ENCODE assay signal across 22 mouse cellular contexts in genomic region chr1:84362709-84363617, GRCm38 (mm10). TPM values are rescaled to one million over a fixed set of nuclear protein-coding genes. Genes with fewer than 3 reads are reported as not detected.
DNase-seq lines count a peak whose midpoint lies in the region; ATAC-seq and TF ChIP-seq lines count a peak whose summit lies in the region.
"Had no signal": no experiment of that assay in that cellular context is flagged by ENCODE, and none has a peak within 500 bp of the region (broad histone marks: within the 10 kb centered on the region; RNA-seq: fewer than 3 reads in every experiment).

No protein-coding gene starts in this region.

- no peak overlapping the region for H3K9ac ChIP-seq in kidney, embryonic 15.5 days
- no peak overlapping the region for H3K9ac ChIP-seq in intestine, embryonic 15.5 days
- H3K9ac ChIP-seq: forebrain, postnatal 0 days; heart, embryonic 13.5 days; limb, embryonic 12.5 days; liver, embryonic 13.5 days; neural tube, embryonic 12.5 days had no signal

- no peaks in the 10 kb centered on the region for H3K9me3 ChIP-seq in kidney, embryonic 15.5 days (replicated peaks)
- H3K9me3 ChIP-seq in intestine, embryonic 15.5 days: no peaks in the 10 kb centered on the region
- H3K9me3 ChIP-seq: forebrain, embryonic 10.5 days; heart, embryonic 13.5 days; limb, embryonic 12.5 days; liver, embryonic 13.5 days; neural tube, embryonic 12.5 days had no signal

- CTCF ChIA-PET in Patski (lab: Charles Lee): interaction anchor here (0.7 to 2.1 kb wide), 5 partner anchors 19 to 219 kb away, joined by 3 to 7 read pairs (median 4); no protein-coding TSS in a partner anchor

- H3K27me3 ChIP-seq in kidney, embryonic 15.5 days: no peaks in the 10 kb centered on the region
- H3K27me3 ChIP-seq in Patski: peaks cover 3% of the 10 kb centered on the region
- H3K27me3 ChIP-seq in intestine, embryonic 15.5 days (replicated peaks): no peaks in the 10 kb centered on the region
- H3K27me3 ChIP-seq: heart, embryonic 13.5 days; limb, embryonic 12.5 days; liver, embryonic 13.5 days; neural tube, embryonic 12.5 days had no signal

- H3K27ac ChIP-seq in kidney, embryonic 15.5 days: peak overlapping the region; percentile 41; the same call in 1 of the 2 replicates
- peak overlapping the region; percentile 19; the same call in 1 of the 2 replicates for H3K27ac ChIP-seq in intestine, embryonic 15.5 days
- H3K27ac ChIP-seq: forebrain, embryonic 10.5 days; heart, embryonic 13.5 days; limb, embryonic 12.5 days; liver, embryonic 13.5 days; neural tube, embryonic 12.5 days had no signal

- TF ChIP-seq CTCF in Patski (IDR thresholded peaks at IDR 0.05): no peak

- POLR2A ChIA-PET in Patski (lab: Charles Lee): no interaction called here

- H3K4me2 ChIP-seq in kidney, embryonic 15.5 days: no peak overlapping the region
- no peak overlapping the region for H3K4me2 ChIP-seq in intestine, embryonic 15.5 days (replicated peaks)
- H3K4me2 ChIP-seq: heart, embryonic 13.5 days; limb, embryonic 12.5 days; liver, embryonic 13.5 days; neural tube, embryonic 12.5 days had no signal

- in situ Hi-C loops in Patski (cut with MboI; ENCODE audit: low pct_unique_long_range_greater_than_20kb): no loop called here

- 0 out of 2 replicates have a peak, but pooled peaks have one; percentile 9 for ATAC-seq in kidney, embryonic 15.5 days (replicated peaks; ENCODE audit: low FRiP score)
- peak; percentile 18 for ATAC-seq in Patski
- peak; percentile 60 for ATAC-seq in intestine, embryonic 15.5 days
- ATAC-seq in monocyte, adult 5-6 weeks (replicated peaks; ENCODE audit: insufficient number of reproducible peaks, low FRiP score, low TSS enrichment, poor library complexity, severe bottlenecking): peak; percentile 57; the same call in 1 of the 2 replicates
- ATAC-seq: forebrain, postnatal 0 days; hindbrain, embryonic 16.5 days had no signal

- no peak overlapping the region for H3K4me3 ChIP-seq in kidney, embryonic 15.5 days (replicated peaks)
- no peak overlapping the region for H3K4me3 ChIP-seq in intestine, embryonic 15.5 days (replicated peaks)
- H3K4me3 ChIP-seq: forebrain, embryonic 10.5 days; heart, embryonic 13.5 days; limb, embryonic 12.5 days; liver, embryonic 13.5 days; neural tube, embryonic 12.5 days had no signal

- WGBS in kidney, embryonic 15.5 days: 77% methylated on average over 7 of the region's 7 CpGs
- 68% methylated on average over 7 of the region's 7 CpGs for WGBS in intestine, embryonic 15.5 days

- no peaks in the 10 kb centered on the region for H3K36me3 ChIP-seq in kidney, embryonic 15.5 days
- no peaks in the 10 kb centered on the region for H3K36me3 ChIP-seq in intestine, embryonic 15.5 days
- H3K36me3 ChIP-seq: forebrain, embryonic 10.5 days; heart, embryonic 13.5 days; limb, embryonic 12.5 days; liver, embryonic 13.5 days; neural tube, embryonic 12.5 days had no signal

- DNase-seq in kidney, adult 9 months: no peak
- DNase-seq in Patski (ENCODE audit: low read depth, low spot score) (no peak), MN1 (ENCODE audit: low spot score) (no peak)
- DNase-seq in ovary, postnatal 14 days (ENCODE audit: low spot score): no peak
- DNase-seq in right cerebral cortex, postnatal 4 days: no peak
- DNase-seq: adrenal gland, postnatal 10 days; cerebellum, adult 18-20 months; cerebellum, postnatal 25 days; forebrain, postnatal 0 days; heart, postnatal 36 days; kidney, adult 18-20 months; kidney, postnatal 36 days; layer of hippocampus, adult 9-11 months; liver, embryonic 13.5 days had no signal

- H3K4me1 ChIP-seq in kidney, embryonic 15.5 days: peaks cover 10% of the 10 kb centered on the region; the same call in 1 of the 2 replicates
- peaks cover 3% of the 10 kb centered on the region; the same call in 1 of the 2 replicates for H3K4me1 ChIP-seq in intestine, embryonic 15.5 days (replicated peaks)
- H3K4me1 ChIP-seq: forebrain, embryonic 10.5 days; limb, embryonic 12.5 days; liver, embryonic 13.5 days; neural tube, embryonic 12.5 days had no signal

RNA-seq across cellular contexts. Expression of gene Pid1, which starts 1.0 kb away (rescaled TPM):
- 34.5 and 35.9 TPM in 2 replicates for polyA plus RNA-seq in kidney, embryonic 15.5 days (2015; fragmentation: Nextera tagmentation; extraction: Ambion mirVana)
- 20.3 TPM for polyA plus RNA-seq in Patski (2021)
- 21.3 and 22.0 TPM in 2 replicates for polyA plus RNA-seq in intestine, embryonic 15.5 days (2015; fragmentation: Nextera tagmentation; extraction: Ambion mirVana)
- 91.8 to 116 TPM (median 105 TPM) in 3 replicates for total RNA-seq in monocyte, adult 5-6 weeks (2017)

Comparison
In these comparisons a context has a peak if more than half of its experiments do, and no peak if none do; other contexts are left out.
1. ATAC-seq: peak in every context shown above with its lines; median percentile 60 in intestine, embryonic 15.5 days; 57 in monocyte, adult 5-6 weeks; 18 in Patski; 9 in kidney, embryonic 15.5 days.